Mouse (Mus musculus) testis, adult 2 months (tissue): ENCODE results near the gene Gm49721.
"Not testable (repeated sequence)": the region's sequence is repeated elsewhere in the genome, so short reads cannot be mapped to it uniquely, and the experiment has no call there.

Experiments
- CTCF ChIP-seq: fragments of 200-500 bp; IDR thresholded peaks from 2 replicates; pipeline ENCODE4 v1.5.1; 2012; ENCODE audit warnings: low read depth, mild to moderate bottlenecking, inconsistent platforms, low read length, moderate library complexity; ENCODE audit not compliant: control insufficient read depth, insufficient read depth, insufficient replicate concordance
- POLR2A ChIP-seq: fragments of 200-500 bp; IDR thresholded peaks from 2 replicates; pipeline ENCODE4 v1.6.1; 2012; ENCODE audit warnings: low read depth, mild to moderate bottlenecking, inconsistent platforms, low read length, moderate library complexity; ENCODE audit not compliant: control insufficient read depth

DNA sequence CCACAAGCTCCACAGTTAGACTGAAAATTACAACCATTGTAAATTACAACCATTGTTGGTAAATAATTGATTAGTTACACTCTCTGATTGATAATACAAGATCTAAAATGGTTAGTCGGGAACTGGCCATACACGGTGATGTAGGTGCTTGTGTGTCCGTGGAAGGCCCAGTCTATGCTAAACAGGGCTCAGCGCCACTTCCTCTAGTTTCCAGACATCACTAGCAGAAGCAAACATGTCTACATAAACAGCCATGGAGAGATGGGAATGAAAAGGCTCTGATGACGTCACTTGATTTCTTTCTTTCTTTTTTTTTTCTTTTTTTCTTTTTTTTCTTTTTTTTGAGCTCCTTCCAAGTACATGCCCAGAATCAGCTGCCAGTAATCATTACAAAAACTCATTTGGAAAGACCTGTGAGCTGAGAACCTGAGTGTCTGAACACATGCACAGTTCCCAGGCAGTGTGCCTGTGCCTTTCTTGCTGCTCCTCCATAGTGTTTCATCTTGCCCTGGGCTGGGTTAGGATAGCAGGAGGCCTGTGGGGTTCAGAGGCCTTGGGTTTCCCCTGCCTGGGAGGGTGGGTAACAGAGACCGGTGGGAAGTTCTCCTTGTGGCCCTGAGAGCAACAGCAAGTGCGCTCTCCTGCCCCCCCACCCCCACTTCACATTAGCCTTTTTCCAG, 91.0 kb downstream of the Gm49721 start:
- not testable (repeated sequence) for TF ChIP-seq CTCF, POLR2A
